Mouse (Mus musculus): ENCODE data around the gene Sipa1l2.

The Sipa1l2 gene

GRCm38 (mm10) chr8:125512561-125512960 lies 57.0 kb downstream of the Sipa1l2 start:
- no peak for DNase-seq (ENCODE audit: low read depth)

- DNase-seq (ENCODE audit: low read depth): no peak
Observed at GRCm38 (mm10) chr8:125510861-125511668, 58.5 kb downstream of the Sipa1l2 start.

- DNase-seq (ENCODE audit: low read depth): no peak
Observed at GRCm38 (mm10) chr8:125509776-125510175, 59.8 kb downstream of the Sipa1l2 start.

- no peak for DNase-seq (ENCODE audit: low read depth)
Observed at GRCm38 (mm10) chr8:125509175-125509574, 60.4 kb downstream of the Sipa1l2 start.

- DNase-seq (ENCODE audit: low read depth): no peak
Observed at GRCm38 (mm10) chr8:125507291-125507690, 62.3 kb downstream of the Sipa1l2 start.

GRCm38 (mm10) chr8:125504605-125505257 lies 64.9 kb downstream of the Sipa1l2 start:
- no peak for DNase-seq (ENCODE audit: low read depth)

- no peak for DNase-seq (ENCODE audit: low read depth)
Observed at GRCm38 (mm10) chr8:125503808-125504207, 65.8 kb downstream of the Sipa1l2 start.

GRCm38 (mm10) chr8:125502828-125503227 lies 66.8 kb downstream of the Sipa1l2 start:
- no peak for DNase-seq (ENCODE audit: low read depth)

- no peak for DNase-seq (ENCODE audit: low read depth)
Observed at GRCm38 (mm10) chr8:125500005-125500404, 69.6 kb downstream of the Sipa1l2 start.

- DNase-seq (ENCODE audit: low read depth): no peak
Observed at GRCm38 (mm10) chr8:125498508-125498907, 71.1 kb downstream of the Sipa1l2 start.

GRCm38 (mm10) chr8:125495545-125495944 lies 74.1 kb downstream of the Sipa1l2 start:
- DNase-seq (ENCODE audit: low read depth): no peak

- no peak for DNase-seq (ENCODE audit: low read depth)
Observed at GRCm38 (mm10) chr8:125493254-125493815, 76.3 kb downstream of the Sipa1l2 start.

- DNase-seq (ENCODE audit: low read depth): no peak
Observed at GRCm38 (mm10) chr8:125492416-125492815, 77.2 kb downstream of the Sipa1l2 start.

GRCm38 (mm10) chr8:125488747-125489146 lies 80.9 kb downstream of the Sipa1l2 start:
- no peak for DNase-seq (ENCODE audit: low read depth)

GRCm38 (mm10) chr8:125485715-125486114 lies 83.9 kb downstream of the Sipa1l2 start:
- DNase-seq (ENCODE audit: low read depth): no peak

GRCm38 (mm10) chr8:125484530-125485196 lies 84.9 kb downstream of the Sipa1l2 start:
- DNase-seq (ENCODE audit: low read depth): no peak

- no peak for DNase-seq (ENCODE audit: low read depth)
Observed at GRCm38 (mm10) chr8:125482491-125483096, 87.0 kb downstream of the Sipa1l2 start.

- no peak for DNase-seq (ENCODE audit: low read depth)
Observed at GRCm38 (mm10) chr8:125474876-125475275, 94.7 kb downstream of the Sipa1l2 start.

- no peak for DNase-seq (ENCODE audit: low read depth)
Observed at GRCm38 (mm10) chr8:125471374-125471773, 98.2 kb downstream of the Sipa1l2 start.

GRCm38 (mm10) chr8:125465156-125465821 lies 104.3 kb downstream of the Sipa1l2 start:
- no peak for DNase-seq (ENCODE audit: low read depth)

GRCm38 (mm10) chr8:125462901-125463300 lies 106.7 kb downstream of the Sipa1l2 start:
- no peak for DNase-seq (ENCODE audit: low read depth)

GRCm38 (mm10) chr8:125461504-125461903 lies 108.1 kb downstream of the Sipa1l2 start:
- DNase-seq (ENCODE audit: low read depth): peak; percentile 69
